Mouse (Mus musculus): ENCODE measurements around the gene Igfbp3.

Igfbp3 gene

GRCm38 (mm10) chr11:7212126-7212798 lies 1.5 kb downstream of the Igfbp3 start:
- DNase-seq (ENCODE audit: low read depth, low spot score): no peak

- DNase-seq (ENCODE audit: low read depth, low spot score): no peak
Measured at GRCm38 (mm10) chr11:7211211-7211610, 2.5 kb downstream of the Igfbp3 start.

- DNase-seq (ENCODE audit: low read depth, low spot score): no peak
Measured at GRCm38 (mm10) chr11:7210343-7210742, 3.4 kb downstream of the Igfbp3 start.

- DNase-seq (ENCODE audit: low read depth, low spot score): no peak
Measured at GRCm38 (mm10) chr11:7203846-7204245, 9.9 kb downstream of the Igfbp3 start.

- DNase-seq (ENCODE audit: low read depth, low spot score): no peak
Measured at GRCm38 (mm10) chr11:7202206-7202605, 11.5 kb downstream of the Igfbp3 start.

GRCm38 (mm10) chr11:7200393-7200783 lies 13.3 kb downstream of the Igfbp3 start:
- DNase-seq (ENCODE audit: low read depth, low spot score): no peak

GRCm38 (mm10) chr11:7199736-7200392 lies 13.9 kb downstream of the Igfbp3 start:
- no peak for DNase-seq (ENCODE audit: low read depth, low spot score)

- no peak for DNase-seq (ENCODE audit: low read depth, low spot score)
Measured at GRCm38 (mm10) chr11:7198481-7199256, 15.1 kb downstream of the Igfbp3 start.

GRCm38 (mm10) chr11:7198006-7198405 lies 15.7 kb downstream of the Igfbp3 start:
- no peak for DNase-seq (ENCODE audit: low read depth, low spot score)

- DNase-seq (ENCODE audit: low read depth, low spot score): no peak
Measured at GRCm38 (mm10) chr11:7197491-7197941, 16.2 kb downstream of the Igfbp3 start, which contains the start of gene Igfbp1. Igfbp1 (plus strand) TSS chr11:7197782.

GRCm38 (mm10) chr11:7195312-7195685 lies 18.4 kb downstream of the Igfbp3 start:
- no peak for DNase-seq (ENCODE audit: low read depth, low spot score)

- no peak for DNase-seq (ENCODE audit: low read depth, low spot score)
Measured at GRCm38 (mm10) chr11:7194432-7195311, 19.1 kb downstream of the Igfbp3 start.

GRCm38 (mm10) chr11:7193134-7193533 lies 20.6 kb downstream of the Igfbp3 start:
- no peak for DNase-seq (ENCODE audit: low read depth, low spot score)

- no peak for DNase-seq (ENCODE audit: low read depth, low spot score)
Measured at GRCm38 (mm10) chr11:7192710-7193109, 21.0 kb downstream of the Igfbp3 start.

GRCm38 (mm10) chr11:7188469-7188868 lies 25.3 kb downstream of the Igfbp3 start, which contains the start of gene Gm11985:
Gm11985 (minus strand) TSS chr11:7188569.
- no peak for DNase-seq (ENCODE audit: low read depth, low spot score)

- no peak for DNase-seq (ENCODE audit: low read depth, low spot score)
Measured at GRCm38 (mm10) chr11:7187472-7187871, 26.3 kb downstream of the Igfbp3 start.

- no peak for DNase-seq (ENCODE audit: low read depth, low spot score)
Measured at GRCm38 (mm10) chr11:7184420-7184819, 29.3 kb downstream of the Igfbp3 start.

GRCm38 (mm10) chr11:7182409-7183042 lies 31.2 kb downstream of the Igfbp3 start:
- no peak for DNase-seq (ENCODE audit: low read depth, low spot score)

- DNase-seq (ENCODE audit: low read depth, low spot score): no peak
Measured at GRCm38 (mm10) chr11:7179276-7179675, 34.4 kb downstream of the Igfbp3 start.

GRCm38 (mm10) chr11:7178724-7179123 lies 35.0 kb downstream of the Igfbp3 start:
- no peak for DNase-seq (ENCODE audit: low read depth, low spot score)

- no peak for DNase-seq (ENCODE audit: low read depth, low spot score)
Measured at GRCm38 (mm10) chr11:7173664-7174063, 40.1 kb downstream of the Igfbp3 start.

All from telencephalon, adult 2 months (tissue).